Mouse (Mus musculus) kidney, embryonic 14.5 days (tissue): Measurements from ENCODE around the gene Ttc30b. TPM values are rescaled to one million over a fixed set of nuclear protein-coding genes. Genes with fewer than 3 reads are reported as not detected.
"Not testable (repeated sequence)": the region's sequence is repeated elsewhere in the genome, so short reads cannot be mapped to it uniquely, and the experiment has no call there.

Experiments used
- ATAC-seq: fragments of 200-750 bp; cut with Nextera tagmentation; 2 replicates; pipeline ENCODE4 v1.8.0; 2017; ENCODE audit warnings: moderate number of reproducible peaks, mild to moderate bottlenecking, moderate TSS enrichment, moderate library complexity; ENCODE audit not compliant: low FRiP score, low TSS enrichment
- H3K27ac ChIP-seq: fragments of 300-500 bp; sonication (generic); 2 replicates; pipeline ENCODE4 v1.5.1; 2014; ENCODE audit warnings: low read depth, mild to moderate bottlenecking, low read length, moderate library complexity, mixed read lengths
- H3K27me3 ChIP-seq: fragments of 300-500 bp; sonication (generic); 2 replicates; pipeline ENCODE4 v1.6.1; 2014; ENCODE audit warnings: mild to moderate bottlenecking, low read length; ENCODE audit not compliant: control insufficient read depth, insufficient read depth
- H3K36me3 ChIP-seq: fragments of 300-500 bp; sonication (generic); 2 replicates; pipeline ENCODE4 v1.6.1; 2014; ENCODE audit warnings: low read length, mixed read lengths; ENCODE audit not compliant: control insufficient read depth, insufficient read depth
- H3K4me1 ChIP-seq: fragments of 300-500 bp; sonication (generic); 2 replicates; pipeline ENCODE4 v1.6.1; 2014; ENCODE audit warnings: low read length, mixed read lengths; ENCODE audit not compliant: control insufficient read depth, insufficient read depth
- H3K4me2 ChIP-seq: fragments of 300-500 bp; sonication (generic); replicated peaks from 2 replicates; pipeline ENCODE4 v1.6.1; 2014; ENCODE audit warnings: low read depth, mild to moderate bottlenecking, low read length
- H3K4me3 ChIP-seq: fragments of 300-500 bp; sonication (generic); 2 replicates; pipeline ENCODE4 v1.5.1; 2014; ENCODE audit warnings: mild to moderate bottlenecking, low read length
- H3K9ac ChIP-seq: fragments of 300-500 bp; sonication (generic); 2 replicates; pipeline ENCODE4 v1.6.1; 2014; ENCODE audit warnings: low read depth, mild to moderate bottlenecking, low read length, moderate library complexity
- H3K9me3 ChIP-seq: fragments of 300-500 bp; sonication (generic); 2 replicates; pipeline ENCODE4 v1.6.1; 2016; ENCODE audit warnings: low read length; ENCODE audit not compliant: control insufficient read depth
- WGBS: fragments of 180-500 bp; shearing (Covaris S2); extraction: QIAGEN DNeasy Blood & Tissue Kit; methylation state at CpG from one replicate; pipeline ENCODE4 v1.1.7; 2014; 5-methylcytosine and 5-hydroxymethylcytosine counted together
- polyA plus RNA-seq: library from polyadenylated mRNA; unstranded; fragments of >200 nt; fragmentation: Nextera tagmentation; extraction: Ambion mirVana; gene quantifications from 2 replicates; pipeline ENCODE4 v1.2.1, GENCODE M21; 2014

Ttc30b gene
- polyA plus RNA-seq, 1 experiment from 2014 or later = 10.8 TPM

GRCm38 (mm10) chr2:75959850-75960365, 21.5 kb upstream of the Ttc30b start:
- H3K27me3 ChIP-seq = no peaks in the 10 kb centered on the region; the same call in 1 of the 2 replicates
- ATAC-seq = no peak
- peak overlapping the region; percentile 13; the same call in 1 of the 2 replicates for H3K4me2 ChIP-seq
- 22% methylated on average over 15 of the region's 15 CpGs for WGBS
- no peaks in the 10 kb centered on the region for H3K9me3 ChIP-seq
- H3K4me1 ChIP-seq = peaks cover 11% of the 10 kb centered on the region
- no peaks in the 10 kb centered on the region for H3K36me3 ChIP-seq
- no peak overlapping the region for H3K4me3 ChIP-seq
- no peak overlapping the region for H3K9ac ChIP-seq
- H3K27ac ChIP-seq = peak overlapping the region; percentile 38; the same call in 1 of the 2 replicates

- H3K4me3 ChIP-seq = no peak overlapping the region
- H3K4me1 ChIP-seq = peaks cover 11% of the 10 kb centered on the region
- 33% methylated on average over 18 of the region's 18 CpGs for WGBS
- no peak for ATAC-seq
- peak overlapping the region; percentile 13; the same call in 1 of the 2 replicates for H3K4me2 ChIP-seq
- no peaks in the 10 kb centered on the region for H3K36me3 ChIP-seq
- no peaks in the 10 kb centered on the region for H3K9me3 ChIP-seq
- no peak overlapping the region for H3K27ac ChIP-seq
- no peaks in the 10 kb centered on the region; the same call in 1 of the 2 replicates for H3K27me3 ChIP-seq
- H3K9ac ChIP-seq = no peak overlapping the region
Observed at GRCm38 (mm10) chr2:75959183-75959849, 20.9 kb upstream of the Ttc30b start.

- Histone ChIP-seq H3K27ac (no peak overlapping the region), H3K9ac (no peak overlapping the region), H3K27me3 (no peaks in the 10 kb centered on the region; the same call in 1 of the 2 replicates), H3K4me1 (peaks cover 9% of the 10 kb centered on the region), H3K36me3 (no peaks in the 10 kb centered on the region), H3K9me3 (no peaks in the 10 kb centered on the region), H3K4me3 (no peak overlapping the region), H3K4me2 (no peak overlapping the region)
- ATAC-seq = 0 out of 2 replicates have a peak, but pooled peaks have one; percentile 16
- 54% methylated on average over 14 of the region's 14 CpGs for WGBS
Observed at GRCm38 (mm10) chr2:75955709-75956108, 17.3 kb upstream of the Ttc30b start.

- H3K9me3 ChIP-seq = no peaks in the 10 kb centered on the region
- no peak overlapping the region for H3K4me2 ChIP-seq
- H3K4me1 ChIP-seq = no peaks in the 10 kb centered on the region
- H3K27me3 ChIP-seq = no peaks in the 10 kb centered on the region
- no peak overlapping the region for H3K9ac ChIP-seq
- WGBS = 87% methylated on average over 5 of the region's 5 CpGs
- H3K36me3 ChIP-seq = no peaks in the 10 kb centered on the region
- H3K27ac ChIP-seq = no peak overlapping the region
- no peak for ATAC-seq
- no peak overlapping the region for H3K4me3 ChIP-seq
Observed at GRCm38 (mm10) chr2:75953320-75953719, 14.9 kb upstream of the Ttc30b start.

GRCm38 (mm10) chr2:75950685-75951084, 12.3 kb upstream of the Ttc30b start:
- WGBS = 79% methylated on average over 8 of the region's 8 CpGs
- ATAC-seq = no peak

GRCm38 (mm10) chr2:75937520-75938116, 767 bp downstream of the Ttc30b start:
- not testable (repeated sequence) for H3K36me3 ChIP-seq, H3K27me3 ChIP-seq, H3K27ac ChIP-seq, H3K9me3 ChIP-seq, H3K4me1 ChIP-seq
- WGBS = 68% methylated on average over 15 of the region's 17 CpGs
- H3K4me3 ChIP-seq = peak overlapping the region; percentile 61; the same call in 1 of the 2 replicates
- peak; percentile 63 for ATAC-seq
- H3K4me2 ChIP-seq = peak overlapping the region; percentile 55
- 0 out of 2 replicates have a peak overlapping the region, but pooled peaks have one; percentile 59 for H3K9ac ChIP-seq

More at GRCm38 (mm10) chr2:75950685-75951084, 12.3 kb upstream of the Ttc30b start:
- no peaks in the 10 kb centered on the region for H3K36me3 ChIP-seq
- no peaks in the 10 kb centered on the region for H3K4me1 ChIP-seq
- H3K9me3 ChIP-seq = no peaks in the 10 kb centered on the region
- no peak overlapping the region for H3K9ac ChIP-seq
- H3K4me2 ChIP-seq = no peak overlapping the region
- no peak overlapping the region for H3K27ac ChIP-seq
- no peaks in the 10 kb centered on the region for H3K27me3 ChIP-seq
- no peak overlapping the region for H3K4me3 ChIP-seq

GRCm38 (mm10) chr2:75936685-75937084, 1.7 kb downstream of the Ttc30b start:
- not testable (repeated sequence) for H3K4me2 ChIP-seq, H3K27me3 ChIP-seq, H3K27ac ChIP-seq, H3K4me3 ChIP-seq, H3K9me3 ChIP-seq, H3K9ac ChIP-seq, H3K4me1 ChIP-seq, ATAC-seq, H3K36me3 ChIP-seq
- 83% methylated on average over 2 of the region's 2 CpGs for WGBS

- H3K4me2 ChIP-seq = no peak overlapping the region
- no peak for ATAC-seq
- no peaks in the 10 kb centered on the region for H3K27me3 ChIP-seq
- H3K36me3 ChIP-seq = peaks cover 6% of the 10 kb centered on the region; the same call in 1 of the 2 replicates
- WGBS = 38% methylated on average over 7 of the region's 7 CpGs
- no peaks in the 10 kb centered on the region for H3K9me3 ChIP-seq
- no peaks in the 10 kb centered on the region for H3K4me1 ChIP-seq
- no peak overlapping the region for H3K9ac ChIP-seq
- no peak overlapping the region for H3K4me3 ChIP-seq
- H3K27ac ChIP-seq = no peak overlapping the region
Observed at GRCm38 (mm10) chr2:75933541-75933940, 4.8 kb downstream of the Ttc30b start.

- WGBS = 89% methylated on average over 2 of the region's 2 CpGs
- Histone ChIP-seq H3K9ac (no peak overlapping the region), H3K27me3 (no peaks in the 10 kb centered on the region), H3K27ac (no peak overlapping the region), H3K36me3 (peaks cover 20% of the 10 kb centered on the region), H3K4me1 (no peaks in the 10 kb centered on the region), H3K4me2 (no peak overlapping the region), H3K4me3 (no peak overlapping the region), H3K9me3 (no peaks in the 10 kb centered on the region)
- no peak for ATAC-seq
Observed at GRCm38 (mm10) chr2:75930941-75931340, 7.4 kb downstream of the Ttc30b start.
